Mouse (Mus musculus) inflammation-experienced regulatory T-cells (primary cell): ENCODE data around the gene Babam2. TPM values are rescaled to one million over a fixed set of nuclear protein-coding genes. Genes with fewer than 3 reads are reported as not detected.

Source experiments
- polyA plus RNA-seq, 2 experiments: library from polyadenylated mRNA; unstranded; fragments of 100-300 nt; shearing (Covaris generic); gene quantifications; one replicate each; pipeline ENCODE4 v1.2.1; 2017

Gene Babam2
- polyA plus RNA-seq, result 10 to 100 TPM; 37.7 to 51.3 TPM

GRCm38 (mm10) chr5:31697644-31698296 lies at the start of gene Babam2:
Gene Babam2, plus strand, starts transcription at chr5:31697684.

GRCm38 (mm10) chr5:31696971-31697643 lies 377 bp upstream of the Babam2 start, which contains the start of gene Rbks:
Gene Rbks, minus strand, starts transcription at chr5:31697627.

Other genes with a start within 250 kb of the Babam2 start
- gene Zfp512, start 245.3 kb upstream of the Babam2 start, polyA plus RNA-seq, result 10 to 100 TPM; 53.9 to 61.7 TPM
- gene 4930548H24Rik, start 211.9 kb upstream of the Babam2 start, polyA plus RNA-seq, result 1 to 10 TPM in 1 of 2 experiments, under 1 TPM in 1; 0.35 to 2.4 TPM
- gene Gpn1, start 202.9 kb upstream of the Babam2 start, polyA plus RNA-seq, result 10 to 100 TPM; 32.8 to 48.0 TPM
- 10 to 100 TPM; 51.0 to 58.9 TPM for gene Slc4a1ap, start 170.7 kb upstream of the Babam2 start, polyA plus RNA-seq
- gene Supt7l, start 169.9 kb upstream of the Babam2 start, polyA plus RNA-seq, result 10 to 100 TPM; 27.0 to 33.5 TPM
- gene Mrpl33, start 100.7 kb upstream of the Babam2 start, polyA plus RNA-seq, result 100 to 1,000 TPM; 201 to 233 TPM
- gene Rbks, start 57 bp upstream of the Babam2 start, polyA plus RNA-seq, result 10 to 100 TPM; 14.6 to 19.4 TPM